Mouse (Mus musculus) retina, embryonic 14.5 days (tissue): Measurements from ENCODE around the gene Gm13287.
"Not testable (repeated sequence)": the region's sequence is repeated elsewhere in the genome, so short reads cannot be mapped to it uniquely, and the experiment has no call there.

Source experiments
- DNase-seq: peaks from one replicate; pipeline ENCODE4 v3.0.0-alpha.2; 2015; ENCODE audit warnings: low spot score

Gm13287 gene

GRCm38 (mm10) chr4:88802954-88803353 lies at the start of gene Gm13287:
Gene Gm13287 (plus strand): TSS chr4:88803254.
- not testable (repeated sequence) for DNase-seq

GRCm38 (mm10) chr4:88754818-88755340 lies 48.2 kb upstream of the Gm13287 start, which contains the start of gene Gm13271:
Gene Gm13271 (plus strand): TSS chr4:88754868.
- DNase-seq = not testable (repeated sequence)

GRCm38 (mm10) chr4:88756581-88757513 lies 46.2 kb upstream of the Gm13287 start:
- DNase-seq = not testable (repeated sequence)

GRCm38 (mm10) chr4:88757628-88758031 lies 45.4 kb upstream of the Gm13287 start:
- DNase-seq = not testable (repeated sequence)

- DNase-seq = not testable (repeated sequence)
Observed at GRCm38 (mm10) chr4:88758751-88759150, 44.3 kb upstream of the Gm13287 start.

GRCm38 (mm10) chr4:88759610-88760268 lies 43.3 kb upstream of the Gm13287 start, which contains the start of gene Gm13283:
Gene Gm13283 (plus strand): TSS chr4:88760119.
- not testable (repeated sequence) for DNase-seq

- DNase-seq = not testable (repeated sequence)
Observed at GRCm38 (mm10) chr4:88760431-88760830, 42.6 kb upstream of the Gm13287 start.

GRCm38 (mm10) chr4:88761776-88762175 lies 41.3 kb upstream of the Gm13287 start:
- DNase-seq = not testable (repeated sequence)

GRCm38 (mm10) chr4:88762341-88762740 lies 40.7 kb upstream of the Gm13287 start:
- DNase-seq = not testable (repeated sequence)

GRCm38 (mm10) chr4:88763384-88764018 lies 39.6 kb upstream of the Gm13287 start:
- peak; percentile 29 for DNase-seq

GRCm38 (mm10) chr4:88773534-88773933 lies 29.5 kb upstream of the Gm13287 start, which contains the start of gene Gm13290:
Gene Gm13290 (plus strand): TSS chr4:88773834.
- not testable (repeated sequence) for DNase-seq

GRCm38 (mm10) chr4:88776622-88777021 lies 26.4 kb upstream of the Gm13287 start, which contains the start of gene Gm13289:
Gene Gm13289 (plus strand): TSS chr4:88776922.
- not testable (repeated sequence) for DNase-seq

- not testable (repeated sequence) for DNase-seq
Observed at GRCm38 (mm10) chr4:88779550-88779949, 23.5 kb upstream of the Gm13287 start, which contains the start of gene Gm13272. Gene Gm13272 (plus strand): TSS chr4:88779850.

GRCm38 (mm10) chr4:88780320-88780719 lies 22.7 kb upstream of the Gm13287 start:
- DNase-seq = not testable (repeated sequence)

GRCm38 (mm10) chr4:88781831-88782230 lies 21.2 kb upstream of the Gm13287 start, which contains the start of gene Ifnz:
Gene Ifnz (plus strand): TSS chr4:88782131.
- DNase-seq = not testable (repeated sequence)

GRCm38 (mm10) chr4:88782335-88782734 lies 20.7 kb upstream of the Gm13287 start:
- not testable (repeated sequence) for DNase-seq

GRCm38 (mm10) chr4:88785409-88785808 lies 17.6 kb upstream of the Gm13287 start, which contains the start of gene Gm13276:
Gene Gm13276 (plus strand): TSS chr4:88785709.
- not testable (repeated sequence) for DNase-seq

- DNase-seq = not testable (repeated sequence)
Observed at GRCm38 (mm10) chr4:88788402-88788801, 14.7 kb upstream of the Gm13287 start, which contains the start of gene Gm13277. Gene Gm13277 (plus strand): TSS chr4:88788632.

GRCm38 (mm10) chr4:88791250-88791649 lies 11.8 kb upstream of the Gm13287 start, which contains the start of gene Gm13278:
Gene Gm13278 (plus strand): TSS chr4:88791550.
- not testable (repeated sequence) for DNase-seq

GRCm38 (mm10) chr4:88793936-88794675 lies 8.9 kb upstream of the Gm13287 start, which contains the start of gene Gm13275:
Gene Gm13275 (plus strand): TSS chr4:88794487.
- DNase-seq = not testable (repeated sequence)
